Comparison of ENCODE assay signal across 23 mouse cellular contexts in genomic region chr9:84249765-84250164, GRCm38 (mm10).
"Had no signal": no experiment of that assay in that cellular context is flagged by ENCODE, and none has a peak within 500 bp of the region (broad histone marks: within the 10 kb centered on the region; RNA-seq: fewer than 3 reads in every experiment).

No protein-coding gene starts in this region.

- DNase-seq: kidney, adult 11 months; kidney, adult 8-10 months; kidney, postnatal 10 days; kidney, postnatal 36 days; layer of hippocampus, postnatal 36 days; left cerebral cortex, postnatal 4 days; liver; lung, adult 18-20 months; midbrain, embryonic 14.5 days; right cerebral cortex, adult 18-20 months; right cerebral cortex, postnatal 14 days; right cerebral cortex, postnatal 4 days; thymus, postnatal 36 days had no signal

- H3K4me2 ChIP-seq: kidney, embryonic 15.5 days; limb, embryonic 13.5 days; liver, embryonic 12.5 days; liver, embryonic 15.5 days; lung, embryonic 15.5 days; midbrain, embryonic 11.5 days; neural tube, embryonic 12.5 days; neural tube, embryonic 15.5 days had no signal

- H3K4me3 ChIP-seq: kidney, embryonic 15.5 days; limb, embryonic 13.5 days; liver, embryonic 12.5 days; liver, embryonic 15.5 days; lung, embryonic 15.5 days; megakaryocyte, embryonic 14.5 days; neural tube, embryonic 12.5 days; neural tube, embryonic 15.5 days had no signal

- ATAC-seq: liver, embryonic 12.5 days had no signal

- H3K9ac ChIP-seq: kidney, embryonic 15.5 days; limb, embryonic 13.5 days; liver, embryonic 12.5 days; liver, embryonic 15.5 days; lung, embryonic 15.5 days; neural tube, embryonic 12.5 days; neural tube, embryonic 15.5 days had no signal

- H3K27me3 ChIP-seq: kidney, embryonic 15.5 days; limb, embryonic 13.5 days; liver, embryonic 12.5 days; liver, embryonic 15.5 days; lung, embryonic 15.5 days; megakaryocyte, embryonic 14.5 days; neural tube, embryonic 12.5 days; neural tube, embryonic 15.5 days had no signal

- H3K9me3 ChIP-seq: kidney, embryonic 15.5 days; limb, embryonic 13.5 days; liver, embryonic 12.5 days; liver, embryonic 15.5 days; lung, embryonic 15.5 days; megakaryocyte, embryonic 14.5 days; neural tube, embryonic 12.5 days; neural tube, embryonic 15.5 days had no signal

- H3K36me3 ChIP-seq: kidney, embryonic 15.5 days; limb, embryonic 13.5 days; liver, embryonic 12.5 days; liver, embryonic 15.5 days; lung, embryonic 15.5 days; neural tube, embryonic 12.5 days; neural tube, embryonic 15.5 days had no signal

- H3K27ac ChIP-seq: kidney, embryonic 15.5 days; limb, embryonic 13.5 days; liver, embryonic 12.5 days; liver, embryonic 15.5 days; lung, embryonic 15.5 days; neural tube, embryonic 12.5 days; neural tube, embryonic 15.5 days; stomach, postnatal 0 days had no signal

- H3K4me1 ChIP-seq: limb, embryonic 13.5 days; liver, embryonic 12.5 days; liver, embryonic 15.5 days; lung, embryonic 15.5 days; megakaryocyte, embryonic 14.5 days; neural tube, embryonic 12.5 days had no signal
